14 mouse cellular contexts compared by ENCODE assay signal in genomic region chr14:73637460-73637859, GRCm38 (mm10). TPM values are rescaled to one million over a fixed set of nuclear protein-coding genes. Genes with fewer than 3 reads are reported as not detected.
DNase-seq lines count a peak whose midpoint lies in the region; ATAC-seq and TF ChIP-seq lines count a peak whose summit lies in the region.
"Had no signal": no experiment of that assay in that cellular context is flagged by ENCODE, and none has a peak within 500 bp of the region (broad histone marks: within the 10 kb centered on the region; RNA-seq: fewer than 3 reads in every experiment).

No protein-coding gene starts in this region.

- no peaks in the 10 kb centered on the region for H3K79me2 ChIP-seq in heart, adult 2 months (replicated peaks; ENCODE audit: control insufficient read depth, insufficient read depth, low read length)
- no peaks in the 10 kb centered on the region for H3K79me2 ChIP-seq in MEL (ENCODE audit: control insufficient read depth, insufficient read depth, low read length, poor library complexity)

- H3K4me2 ChIP-seq in hindbrain, embryonic 14.5 days (replicated peaks) = no peak overlapping the region
- H3K4me2 ChIP-seq in forebrain, embryonic 14.5 days (ENCODE audit: low read length) = no peak overlapping the region
- H3K4me2 ChIP-seq: heart, embryonic 12.5 days; limb, embryonic 12.5 days had no signal

- no peak for ATAC-seq in hindbrain, embryonic 14.5 days (ENCODE audit: low FRiP score)
- ATAC-seq in forebrain, embryonic 14.5 days = no peak

- no peaks in the 10 kb centered on the region for H3K36me3 ChIP-seq in heart, adult 2 months (ENCODE audit: control insufficient read depth, insufficient read depth, low read length)
- no peaks in the 10 kb centered on the region for H3K36me3 ChIP-seq in MEL (ENCODE audit: control insufficient read depth in 1 of 2, insufficient read depth in 2 of 2, low read length in 2 of 2)
- H3K36me3 ChIP-seq in embryonic facial prominence, embryonic 10.5 days (replicated peaks) = no peaks in the 10 kb centered on the region
- no peaks in the 10 kb centered on the region for H3K36me3 ChIP-seq in hindbrain, embryonic 14.5 days (replicated peaks; ENCODE audit: control insufficient read depth, insufficient read depth)
- no peaks in the 10 kb centered on the region for H3K36me3 ChIP-seq in forebrain, embryonic 14.5 days (ENCODE audit: control insufficient read depth, insufficient read depth, low read length)
- H3K36me3 ChIP-seq: heart, embryonic 12.5 days; limb, embryonic 12.5 days had no signal

- peak; percentile 58 for TF ChIP-seq RAD21 in MEL (IDR thresholded peaks at IDR 0.05; ENCODE audit: low read depth, low read length)

- no peak for TF ChIP-seq EP300 in heart, adult 2 months (IDR thresholded peaks at IDR 0.05; ENCODE audit: insufficient read depth, low read depth, low read length)
- no peak for TF ChIP-seq EP300 in MEL (IDR thresholded peaks at IDR 0.05; ENCODE audit: low read depth in 1 of 2, low read length in 2 of 2)

- DNase-seq in heart, adult 2 months = no peak
- no peak for DNase-seq in heart, adult 18-20 months
- DNase-seq in 3T3-L1 (ENCODE audit: low read depth, low spot score) (peak; percentile 2), MEL (ENCODE audit: low read depth, low spot score) (peak; percentile 56)
- DNase-seq in embryonic facial prominence, embryonic 10.5 days (ENCODE audit: low spot score) = peak; percentile 14
- no peak for DNase-seq in hindbrain, embryonic 14.5 days (ENCODE audit: low spot score)
- no peak for DNase-seq in forebrain, embryonic 14.5 days (ENCODE audit: low spot score)
- DNase-seq in frontal cortex, adult 2 months (ENCODE audit: extremely low spot score in 1 of 2, low spot score in 1 of 2) = no peak
- DNase-seq: cerebellum, postnatal 14 days; right cerebral cortex, adult 18-20 months had no signal

- TF ChIP-seq CTCF in heart, adult 2 months (IDR thresholded peaks at IDR 0.05) = 0 out of 2 replicates have a peak, but pooled peaks have one; percentile 7
- peak; percentile 17 to 66 (median 46); a peak in 4 of 6 replicates for TF ChIP-seq CTCF in MEL (IDR thresholded peaks at IDR 0.05 in 2 of 3, conservative IDR thresholded peaks at IDR 0.05 in 1 of 3; ENCODE audit: control insufficient read depth in 1 of 3, insufficient read depth in 1 of 3, low read depth in 2 of 3, low read length in 3 of 3, poor library complexity in 1 of 3, severe bottlenecking in 1 of 3)

- H3K27me3 ChIP-seq in heart, adult 2 months (ENCODE audit: control insufficient read depth, insufficient read depth, low read length) = no peaks in the 10 kb centered on the region
- H3K27me3 ChIP-seq in MEL (ENCODE audit: control insufficient read depth in 1 of 2, insufficient read depth in 2 of 2, low read length in 2 of 2) = peaks cover 0 to 3% of the 10 kb centered on the region in 2 experiments; a peak in 1 of 4 replicates
- no peaks in the 10 kb centered on the region for H3K27me3 ChIP-seq in embryonic facial prominence, embryonic 10.5 days (replicated peaks; ENCODE audit: low read depth, poor library complexity, severe bottlenecking)
- H3K27me3 ChIP-seq in hindbrain, embryonic 14.5 days (ENCODE audit: control insufficient read depth, insufficient read depth, low read length) = no peaks in the 10 kb centered on the region
- no peaks in the 10 kb centered on the region for H3K27me3 ChIP-seq in forebrain, embryonic 14.5 days (replicated peaks; ENCODE audit: control insufficient read depth, insufficient read depth, low read length)
- H3K27me3 ChIP-seq: heart, embryonic 12.5 days; limb, embryonic 12.5 days had no signal

- H3K9me3 ChIP-seq in MEL (replicated peaks; ENCODE audit: insufficient read depth, low read length) = no peaks in the 10 kb centered on the region
- H3K9me3 ChIP-seq in embryonic facial prominence, embryonic 10.5 days = no peaks in the 10 kb centered on the region
- H3K9me3 ChIP-seq in hindbrain, embryonic 14.5 days (ENCODE audit: control insufficient read depth, low read length) = 0 out of 2 replicates have a peak, but pooled peaks cover 5% of the 10 kb centered on the region
- H3K9me3 ChIP-seq in forebrain, embryonic 14.5 days (replicated peaks; ENCODE audit: control insufficient read depth, low read length) = no peaks in the 10 kb centered on the region
- H3K9me3 ChIP-seq: heart, embryonic 12.5 days; limb, embryonic 12.5 days had no signal

- H3K27ac ChIP-seq in heart, adult 2 months = no peak overlapping the region
- H3K27ac ChIP-seq in MEL (ENCODE audit: control insufficient read depth, low read depth, low read length) = no peak overlapping the region
- no peak overlapping the region for H3K27ac ChIP-seq in embryonic facial prominence, embryonic 10.5 days (replicated peaks)
- no peak overlapping the region for H3K27ac ChIP-seq in hindbrain, embryonic 14.5 days
- H3K27ac ChIP-seq in forebrain, embryonic 14.5 days (ENCODE audit: low read depth, low read length) = no peak overlapping the region
- H3K27ac ChIP-seq: limb, embryonic 12.5 days had no signal

- peaks cover 2% of the 10 kb centered on the region; the same call in 1 of the 2 replicates for H3K4me1 ChIP-seq in heart, adult 2 months (ENCODE audit: control insufficient read depth, insufficient read depth, low read length)
- no peaks in the 10 kb centered on the region for H3K4me1 ChIP-seq in MEL (ENCODE audit: control insufficient read depth in 1 of 2, insufficient read depth in 2 of 2, low read length in 2 of 2)
- no peaks in the 10 kb centered on the region for H3K4me1 ChIP-seq in embryonic facial prominence, embryonic 10.5 days
- H3K4me1 ChIP-seq in hindbrain, embryonic 14.5 days (replicated peaks; ENCODE audit: control insufficient read depth, insufficient read depth, low read length) = no peaks in the 10 kb centered on the region
- no peaks in the 10 kb centered on the region for H3K4me1 ChIP-seq in forebrain, embryonic 14.5 days (ENCODE audit: control insufficient read depth, insufficient read depth, low read length)
- H3K4me1 ChIP-seq: heart, embryonic 12.5 days; limb, embryonic 12.5 days had no signal

- intact Hi-C loops in heart, adult 2 months (cut with DNase I) = no loop called here

- H3K9ac ChIP-seq in heart, adult 2 months (ENCODE audit: low read depth, low read length) = no peak overlapping the region
- H3K9ac ChIP-seq in MEL (ENCODE audit: control insufficient read depth, low read depth, low read length, poor library complexity, severe bottlenecking) = no peak overlapping the region
- no peak overlapping the region for H3K9ac ChIP-seq in hindbrain, embryonic 14.5 days
- no peak overlapping the region for H3K9ac ChIP-seq in forebrain, embryonic 14.5 days (ENCODE audit: low read length)
- H3K9ac ChIP-seq: heart, embryonic 12.5 days; limb, embryonic 12.5 days had no signal

- TF ChIP-seq POLR2A in heart, adult 2 months (IDR thresholded peaks at IDR 0.05; ENCODE audit: insufficient read depth, low read depth, low read length) = no peak
- no peak for TF ChIP-seq POLR2A in MEL (IDR thresholded peaks at IDR 0.05; ENCODE audit: control insufficient read depth in 1 of 2, insufficient read depth in 1 of 2, low read depth in 1 of 2, low read length in 2 of 2, poor library complexity in 1 of 2)

- no peak overlapping the region for H3K4me3 ChIP-seq in heart, adult 2 months
- H3K4me3 ChIP-seq in MEL (ENCODE audit: control insufficient read depth in 1 of 2, insufficient read depth in 1 of 2, low read depth in 2 of 2, low read length in 2 of 2) = no peak overlapping the region
- H3K4me3 ChIP-seq in embryonic facial prominence, embryonic 10.5 days = no peak overlapping the region
- no peak overlapping the region for H3K4me3 ChIP-seq in hindbrain, embryonic 14.5 days (replicated peaks; ENCODE audit: low read length)
- no peak overlapping the region for H3K4me3 ChIP-seq in forebrain, embryonic 14.5 days (ENCODE audit: low read depth, low read length)
- H3K4me3 ChIP-seq: heart, embryonic 12.5 days; limb, embryonic 12.5 days had no signal

TF ChIP-seq in MEL, 35 proteins besides CTCF, POLR2A, EP300 and RAD21:
- peak; percentile 38; the same call in 1 of the 2 replicates for TF ChIP-seq ZC3H11A (IDR thresholded peaks at IDR 0.05; ENCODE audit: low read depth, low read length)
- TF ChIP-seq ZNF384 (IDR thresholded peaks at IDR 0.05; ENCODE audit: low read depth, low read length) = no peak
- TF ChIP-seq SMC3 (IDR thresholded peaks at IDR 0.05; ENCODE audit: low read depth, low read length) = peak; percentile 64

RNA-seq across cellular contexts. Expression of gene Gm21750, which starts 23.6 kb away (rescaled TPM):
- not detected for total RNA-seq in heart, adult 2 months (2021)
- polyA plus RNA-seq in heart, adult 2 months (2012; rRNA removed) = not detected in 2 replicates
- total RNA-seq in heart, adult 18-20 months (2021) = not detected
- total RNA-seq in MEL (2012; rRNA removed) = not detected in 2 replicates
- not detected for polyA plus RNA-seq in MEL (2012; ENCODE audit: insufficient read depth in 1 of 2, insufficient read length in 2 of 2, low read depth in 1 of 2, low replicate concordance in 2 of 2, missing spikeins in 1 of 2)
- polyA plus RNA-seq in embryonic facial prominence, embryonic 10.5 days (2016; fragmentation: Nextera tagmentation; extraction: Ambion mirVana) = not detected in 2 replicates
- not detected in 2 replicates for polyA plus RNA-seq in hindbrain, embryonic 14.5 days (2014; fragmentation: Nextera tagmentation; extraction: Ambion mirVana)
- not detected in 2 replicates for polyA plus RNA-seq in forebrain, embryonic 14.5 days (2014; fragmentation: Nextera tagmentation; extraction: Ambion mirVana)
- polyA plus RNA-seq in frontal cortex, adult 2 months (2012; rRNA removed) = not detected in 2 replicates
- total RNA-seq: midbrain, postnatal 0 days had no signal
- polyA plus RNA-seq: heart, embryonic 12.5 days; limb, embryonic 12.5 days; midbrain, postnatal 0 days; testis, adult 2 months had no signal

Comparison
In these comparisons a context has a peak if more than half of its experiments do, and no peak if none do; other contexts are left out.
1. DNase-seq: peak in 3T3-L1 (single experiment), MEL (single experiment) and embryonic facial prominence, embryonic 10.5 days (single experiment); none in heart, adult 2 months (0 of 2), heart, adult 18-20 months (0 of 2), hindbrain, embryonic 14.5 days (single experiment), forebrain, embryonic 14.5 days (single experiment) and frontal cortex, adult 2 months (0 of 2).